Mouse (Mus musculus) lung, adult 18-20 months (tissue): ENCODE measurements around the gene Ano2.
A peak's percentile ranks its signal among the peaks of the same experiment; 100 is the strongest.

Experiments
- DNase-seq, 2 experiments: peaks; one replicate each; pipeline ENCODE4 v3.0.0; 2022; ENCODE audit warnings: mixed read lengths in 2 of 2

Gene Ano2

DNA sequence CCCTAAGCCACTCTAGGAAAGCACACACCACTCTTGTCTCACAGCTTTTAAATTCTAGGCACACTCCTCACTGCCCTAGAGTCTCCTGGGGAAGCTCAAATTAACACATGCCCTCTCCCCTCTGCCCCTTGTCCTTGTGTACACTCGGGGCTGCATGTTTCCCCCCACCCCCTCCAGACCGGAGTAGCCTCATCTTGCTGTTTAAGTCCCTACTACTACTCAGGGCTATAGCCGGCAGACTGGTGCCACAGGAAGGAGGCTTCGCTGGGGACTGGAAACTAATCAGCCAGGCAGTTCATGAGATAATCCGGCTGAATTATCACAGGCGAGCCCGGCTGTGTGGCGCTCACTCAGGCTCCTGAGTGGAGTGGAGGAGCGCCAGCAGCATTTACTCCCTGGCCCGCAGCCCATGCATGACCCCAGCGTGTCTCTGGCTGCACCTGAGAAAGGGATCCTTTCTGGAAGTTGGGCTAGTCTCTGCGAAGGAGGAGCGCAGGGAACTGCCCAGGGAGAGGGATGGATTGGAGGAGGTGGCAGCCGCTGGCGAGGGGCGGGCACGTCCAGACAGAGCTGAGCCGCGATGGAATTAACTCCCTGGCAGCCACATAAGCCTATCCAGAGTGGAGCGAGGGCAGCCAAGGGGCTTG lies at the start of gene Ano2:
Gene Ano2 (plus strand): TSS at position 363 of the 647 bp plus-strand sequence.
- no peak for DNase-seq

DNA sequence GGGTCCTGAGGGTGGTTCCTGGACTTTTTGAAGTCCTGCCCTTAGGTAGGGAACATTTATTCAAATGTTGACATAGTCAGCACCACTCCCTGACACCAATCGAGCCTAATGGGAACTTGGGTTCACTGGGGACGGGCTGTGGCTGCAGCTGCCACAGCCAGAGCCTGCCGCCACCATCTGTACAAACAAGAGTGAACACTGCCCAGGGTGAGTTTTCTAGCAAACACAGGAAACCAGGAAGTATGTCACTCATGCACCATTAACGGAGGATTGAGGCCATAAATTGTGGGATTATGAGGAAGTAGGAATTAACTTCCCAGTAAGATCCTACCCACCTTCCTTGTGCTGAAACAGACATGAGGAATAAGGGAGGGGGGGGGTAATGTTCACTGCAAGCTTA lies 49.7 kb upstream of the Ano2 start:
- no peak for DNase-seq

DNA sequence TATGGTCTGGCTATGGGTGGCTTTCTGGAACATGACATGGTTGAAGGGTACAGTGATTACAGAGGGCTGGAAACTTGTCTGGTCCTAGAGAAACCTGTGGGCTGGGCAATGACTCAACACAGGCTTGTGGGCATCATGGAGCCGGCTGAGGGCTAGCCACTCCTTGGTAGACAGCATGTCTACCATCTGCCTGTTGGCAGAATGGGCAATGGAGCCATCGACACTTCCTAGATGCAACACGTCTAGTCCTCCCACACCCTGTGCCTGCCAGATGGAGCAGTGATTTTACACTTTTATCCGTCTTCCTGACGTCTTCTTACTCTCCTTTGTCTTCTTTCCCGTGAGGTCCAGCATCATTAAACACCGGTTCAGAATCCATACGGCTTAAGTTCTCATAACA lies 49.1 kb upstream of the Ano2 start:
- DNase-seq = no peak

DNA sequence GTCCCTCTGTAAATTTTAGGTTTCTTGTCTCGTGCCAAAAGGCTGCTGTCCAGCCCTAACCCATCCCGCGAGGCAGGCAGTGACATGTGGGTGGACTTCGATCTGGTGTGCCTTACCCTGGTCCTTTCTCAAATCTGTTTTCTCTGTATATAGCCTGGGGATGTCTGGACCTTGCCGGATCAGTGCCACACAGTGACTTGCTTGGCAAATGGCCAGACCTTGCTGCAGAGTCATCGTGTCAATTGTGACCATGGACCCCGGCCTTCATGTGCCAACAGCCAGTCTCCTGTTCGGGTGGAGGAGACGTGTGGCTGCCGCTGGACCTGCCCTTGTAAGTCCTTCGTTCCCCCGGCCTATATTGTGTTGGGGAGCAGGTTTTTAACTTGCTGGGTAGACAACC lies 41.3 kb upstream of the Ano2 start:
- no peak for DNase-seq

DNA sequence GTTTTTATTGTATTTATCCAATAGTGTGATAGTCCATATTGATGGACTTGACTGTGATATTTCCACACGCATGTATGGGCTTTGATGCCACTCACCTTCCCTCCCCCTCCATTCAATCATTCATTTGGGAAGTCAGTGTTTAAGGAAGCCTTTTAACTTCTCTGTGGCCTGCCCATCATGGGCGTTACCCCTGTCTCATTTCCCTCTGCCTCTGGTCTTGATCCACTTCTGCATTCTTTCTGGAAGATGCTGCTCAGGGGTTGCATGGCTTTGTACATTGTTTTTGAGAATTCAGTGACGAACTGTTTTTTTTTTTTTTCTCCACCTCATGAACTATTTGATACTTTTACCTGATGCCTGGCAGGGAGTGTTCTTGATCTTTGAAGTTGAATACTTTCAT lies 38.9 kb upstream of the Ano2 start:
- no peak for DNase-seq

DNA sequence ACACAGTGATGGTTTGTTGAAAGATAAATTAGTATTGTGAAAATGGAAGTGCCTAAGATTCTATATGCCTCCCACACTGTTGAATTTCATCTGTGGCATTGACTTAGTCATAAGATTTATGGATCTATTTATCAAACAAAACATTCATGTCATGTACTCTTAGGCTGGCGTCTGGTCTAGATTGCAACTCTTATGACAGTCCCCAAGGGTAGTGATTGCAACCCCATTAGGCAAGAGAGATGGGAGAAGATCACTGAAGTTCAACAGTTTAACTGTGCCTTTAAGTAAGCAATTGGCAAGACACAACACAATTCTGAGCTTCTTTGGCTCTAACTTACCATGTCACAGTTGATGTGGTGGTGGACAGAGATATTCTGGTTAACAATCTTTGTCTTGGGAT lies 36.8 kb upstream of the Ano2 start:
- no peak for DNase-seq

DNA sequence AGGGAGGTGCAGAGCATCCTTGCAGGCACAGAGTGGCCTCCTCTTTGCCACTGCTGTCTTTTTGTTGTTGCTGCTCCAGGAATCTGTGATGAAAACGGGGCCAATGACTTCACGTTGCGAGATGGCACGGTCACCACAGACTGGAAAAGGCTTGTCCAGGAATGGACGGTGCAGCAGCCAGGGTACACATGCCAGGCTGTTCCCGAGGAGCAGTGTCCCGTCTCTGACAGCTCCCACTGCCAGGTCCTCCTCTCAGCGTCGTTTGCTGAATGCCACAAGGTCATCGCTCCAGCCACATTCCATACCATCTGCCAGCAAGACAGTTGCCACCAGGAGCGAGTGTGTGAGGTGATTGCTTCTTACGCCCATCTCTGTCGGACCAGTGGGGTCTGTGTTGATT lies 33.3 kb upstream of the Ano2 start:
- DNase-seq = no peak

DNA sequence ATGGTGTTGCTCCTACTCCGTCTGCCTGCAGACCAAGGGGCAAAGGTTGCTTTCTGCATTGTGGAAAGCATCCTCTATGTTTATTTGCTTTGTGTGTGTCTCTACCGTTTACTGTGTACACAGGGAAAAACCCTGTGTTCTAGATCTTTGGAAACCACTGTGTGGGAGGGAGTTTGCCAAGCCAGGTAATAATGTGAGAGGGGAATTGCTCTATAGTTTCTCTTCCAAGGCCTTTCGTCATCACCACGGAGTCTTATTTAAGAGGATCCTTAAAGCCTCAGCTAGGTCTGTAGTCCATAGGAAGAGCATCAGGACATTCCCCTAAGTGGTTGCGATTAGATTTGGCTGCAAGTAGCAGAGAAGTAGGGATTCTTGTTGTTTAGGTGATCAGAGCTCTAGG lies 32.3 kb upstream of the Ano2 start:
- DNase-seq = no peak

DNA sequence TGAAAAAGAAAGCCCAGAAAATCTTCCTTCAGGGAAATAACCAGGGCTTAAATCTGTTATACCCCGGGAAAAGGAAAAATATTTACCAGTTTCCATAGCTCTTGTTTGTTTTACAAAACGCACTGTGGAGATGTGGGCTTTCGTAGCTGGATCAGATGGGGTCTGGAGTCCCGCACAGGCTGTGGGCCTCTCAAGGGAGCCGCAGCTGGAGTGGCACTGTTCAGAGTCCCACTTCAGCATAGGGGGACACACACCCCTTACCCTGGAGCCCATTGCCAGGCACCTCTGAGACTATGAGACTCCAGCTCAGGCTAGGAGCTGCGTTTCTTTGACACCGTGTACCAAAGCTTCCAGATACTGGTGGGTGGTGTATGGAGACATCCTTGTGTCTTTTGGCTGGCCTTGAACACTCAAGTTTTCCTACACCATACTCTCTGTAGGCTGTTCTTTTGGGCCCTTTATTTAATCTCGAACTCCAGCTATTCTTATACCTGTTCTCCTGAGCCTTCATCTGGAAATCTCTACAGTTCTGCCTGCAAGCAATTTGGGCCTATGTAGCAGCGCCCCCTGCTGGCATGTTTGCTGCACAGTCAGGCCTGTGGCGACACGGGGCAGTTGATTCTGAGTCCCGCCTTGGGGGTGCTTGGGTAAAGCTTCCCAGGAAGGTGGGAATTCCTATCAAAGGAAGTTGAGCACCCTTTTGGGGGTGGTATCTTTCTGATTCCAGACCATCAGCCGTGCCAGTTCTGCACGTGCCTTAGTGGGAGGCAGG lies 28.9 kb upstream of the Ano2 start:
- DNase-seq = peak; percentile 51 to 60

DNA sequence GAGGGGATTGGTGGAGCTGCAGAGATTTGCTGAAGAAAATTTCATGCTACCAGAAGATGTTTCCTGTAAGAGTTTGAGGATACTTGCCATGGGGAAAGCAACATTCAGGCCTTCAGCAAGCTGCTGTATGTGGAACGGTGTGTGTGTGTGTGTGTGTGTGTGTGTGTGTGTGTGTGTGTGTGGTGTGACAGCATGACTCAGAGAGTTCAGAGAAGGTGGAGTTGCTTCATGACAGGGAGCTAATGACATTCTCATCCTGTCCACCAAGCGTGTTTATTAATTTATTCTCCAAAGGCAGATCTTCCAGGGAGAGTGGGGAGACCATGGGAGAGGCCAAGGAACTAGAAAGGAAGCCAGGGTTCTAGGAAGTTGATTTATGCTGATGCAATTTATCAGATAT lies 26.3 kb upstream of the Ano2 start:
- peak in 1 of 2 experiments; percentile 9 for DNase-seq

DNA sequence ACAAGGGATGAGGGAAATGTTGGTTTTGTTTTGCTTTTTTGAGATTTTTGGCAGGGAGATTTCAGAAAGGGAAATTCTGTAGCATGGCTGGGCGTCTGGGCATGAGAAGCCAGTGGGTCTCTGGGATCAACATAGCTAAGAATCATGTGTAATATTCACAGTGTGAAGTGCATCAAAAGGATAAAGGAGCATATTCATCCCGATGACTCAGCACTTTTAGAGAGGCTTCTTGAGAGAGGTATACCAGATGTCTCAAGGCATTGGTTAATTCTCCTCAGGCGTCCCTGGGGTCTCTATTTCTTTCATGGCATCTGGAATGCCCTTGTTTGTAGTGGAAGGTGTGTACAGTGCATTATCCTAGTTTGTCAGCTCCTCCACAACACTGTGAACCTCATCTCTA lies 18.4 kb upstream of the Ano2 start:
- DNase-seq = no peak

DNA sequence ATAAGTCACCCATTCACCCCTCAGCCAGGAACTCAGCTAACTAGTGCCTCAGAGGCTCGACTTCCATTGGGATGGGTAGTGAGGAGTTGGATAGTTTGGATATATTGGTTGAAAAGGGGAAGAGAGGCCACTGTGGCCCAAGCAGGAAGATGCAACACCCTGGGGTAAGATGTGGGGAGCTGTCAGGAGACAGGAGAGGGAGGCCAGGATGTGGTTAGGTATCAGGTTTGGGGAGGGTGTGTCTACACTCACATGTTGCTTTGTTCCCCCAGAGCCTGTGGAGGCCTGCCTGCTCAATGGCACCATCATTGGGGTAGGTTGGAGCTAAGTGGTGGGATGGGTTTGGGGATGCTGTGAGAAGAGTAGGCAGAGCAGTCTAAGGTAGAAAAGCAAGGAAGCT lies 11.7 kb upstream of the Ano2 start:
- DNase-seq = no peak

DNA sequence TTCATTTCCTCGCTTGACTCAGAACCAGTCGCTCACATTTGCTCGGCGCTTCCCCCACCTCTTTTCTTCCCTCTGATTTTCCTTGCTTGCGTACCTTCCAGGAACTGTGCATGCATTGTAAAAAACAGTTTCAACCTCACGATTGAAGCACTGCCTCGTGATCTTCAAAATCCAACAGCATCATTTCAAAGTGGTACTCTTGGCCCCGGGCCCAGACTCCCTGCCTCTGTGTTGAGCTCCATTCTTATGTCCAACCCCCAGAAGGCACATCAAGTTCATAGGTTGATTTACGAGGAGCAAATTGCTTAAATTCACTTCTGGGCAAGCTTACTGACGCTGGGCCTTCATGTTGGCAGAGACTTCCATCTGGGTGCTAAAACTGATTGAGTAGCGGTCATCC lies 9.6 kb upstream of the Ano2 start:
- no peak for DNase-seq

DNA sequence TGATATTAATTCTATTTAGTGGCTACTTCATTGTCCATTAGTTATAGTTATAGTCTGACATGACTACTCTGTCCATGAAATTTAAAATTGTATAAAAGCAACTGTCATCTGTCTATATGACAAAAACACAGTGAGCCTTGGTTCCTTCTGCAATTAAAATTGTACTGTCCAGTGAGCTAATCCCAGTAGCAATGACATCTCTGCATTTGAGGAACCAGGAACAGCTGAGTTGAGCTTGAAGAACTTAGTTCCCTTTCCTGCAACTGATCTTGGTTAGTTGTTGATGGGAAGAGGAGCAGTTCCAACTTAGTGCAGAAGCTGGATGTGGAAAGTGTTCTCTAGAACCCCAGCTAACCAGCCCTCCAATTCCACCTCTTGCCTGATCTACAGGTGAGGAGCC lies 4.8 kb upstream of the Ano2 start:
- no peak for DNase-seq

DNA sequence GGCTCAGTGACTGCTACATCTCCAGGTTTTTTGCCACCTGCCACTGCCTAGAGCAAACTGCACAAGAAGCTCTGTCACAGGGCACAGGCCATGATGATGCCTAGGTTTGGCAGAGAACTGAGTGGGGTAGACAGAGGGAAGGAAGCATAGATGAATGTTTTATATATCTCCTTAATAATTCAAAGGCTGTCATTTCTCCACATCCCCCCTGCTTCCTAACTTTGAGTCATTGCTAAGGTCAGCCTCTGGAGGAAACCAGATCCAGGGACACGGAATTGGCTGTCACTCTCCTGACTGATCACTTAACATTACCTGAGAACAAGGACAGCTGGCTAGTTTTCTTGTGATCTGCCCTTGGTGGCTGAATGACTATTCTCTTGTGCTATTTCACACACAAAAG lies 2.2 kb upstream of the Ano2 start:
- no peak for DNase-seq

DNA sequence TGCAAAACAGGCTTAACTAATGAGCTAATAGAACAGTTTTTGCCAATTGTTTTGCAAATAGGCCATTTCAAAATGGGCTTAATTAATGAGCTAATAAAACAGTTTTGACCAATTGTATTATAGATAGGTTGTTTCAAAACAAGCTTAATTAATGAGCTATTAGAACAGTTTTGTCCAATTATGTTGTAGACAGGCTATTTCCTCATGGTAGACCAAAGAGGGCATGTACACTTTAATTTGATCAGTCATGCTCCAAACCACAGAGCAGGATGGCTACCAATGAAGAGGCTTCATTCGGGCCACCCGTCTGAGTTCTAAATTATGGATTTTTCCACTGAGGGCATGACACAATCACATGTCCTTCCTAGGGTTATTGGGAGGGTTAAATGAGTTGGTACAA lies 10.9 kb downstream of the Ano2 start:
- no peak for DNase-seq

DNA sequence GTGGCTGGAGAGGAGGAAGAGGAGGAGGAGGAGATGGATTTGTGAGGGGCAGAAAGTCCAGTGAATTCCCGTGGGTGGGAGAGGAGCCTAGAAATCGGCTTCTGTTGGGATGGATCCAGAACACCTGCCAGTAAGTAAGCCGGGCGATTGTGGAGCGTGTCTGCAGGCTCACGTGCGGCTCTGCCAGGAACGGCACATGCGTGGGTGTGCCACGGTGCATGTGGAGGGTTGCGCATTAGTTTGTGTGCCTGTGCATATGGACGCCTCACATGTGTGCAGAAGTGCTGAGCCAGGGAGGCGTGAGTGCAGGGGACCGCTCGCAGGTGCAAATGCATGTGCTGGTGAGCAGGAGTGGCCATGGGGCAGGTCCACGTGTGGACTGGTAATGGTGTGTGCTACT lies 21.0 kb downstream of the Ano2 start:
- DNase-seq = no peak

DNA sequence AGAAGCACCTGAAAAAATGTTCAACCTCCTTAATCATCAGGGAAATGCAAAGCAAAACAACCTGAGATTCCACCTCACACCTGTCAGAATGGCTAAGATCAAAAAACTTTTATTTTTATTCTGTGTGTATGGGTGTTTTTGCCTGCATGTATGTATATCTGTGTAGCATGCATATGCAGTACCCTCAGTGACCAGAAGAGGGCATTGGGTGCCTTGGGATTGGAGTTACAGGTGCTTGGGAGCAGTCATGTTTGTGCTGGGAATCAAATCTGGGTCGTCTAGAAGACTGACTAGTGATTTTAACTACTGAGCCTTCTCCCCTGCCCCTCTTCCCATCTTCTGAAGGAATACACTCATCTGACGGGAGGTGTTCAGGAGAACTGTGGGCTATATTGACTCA lies 36.2 kb downstream of the Ano2 start:
- DNase-seq = no peak

DNA sequence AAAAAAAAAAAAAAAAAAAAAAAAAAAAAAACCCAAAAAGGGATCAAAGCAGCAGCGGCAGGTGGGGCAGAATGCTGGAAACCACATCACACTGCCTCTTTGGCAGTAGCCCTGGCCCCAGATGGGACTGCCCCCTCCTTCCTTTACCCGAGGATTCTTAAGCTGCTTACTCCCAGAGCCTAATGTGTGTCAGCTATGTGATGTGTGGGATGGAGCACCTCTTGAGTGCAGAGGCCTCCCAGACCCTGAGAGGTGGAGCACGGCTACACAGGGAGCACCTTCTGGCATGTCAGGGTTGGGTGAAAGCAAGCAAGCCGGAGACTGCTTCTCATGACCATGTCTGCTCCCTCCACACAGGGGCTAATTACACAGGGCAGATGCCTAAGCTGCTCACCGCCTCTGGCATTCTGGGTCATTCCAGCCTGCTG lies 37.3 kb downstream of the Ano2 start:
- no peak for DNase-seq

DNA sequence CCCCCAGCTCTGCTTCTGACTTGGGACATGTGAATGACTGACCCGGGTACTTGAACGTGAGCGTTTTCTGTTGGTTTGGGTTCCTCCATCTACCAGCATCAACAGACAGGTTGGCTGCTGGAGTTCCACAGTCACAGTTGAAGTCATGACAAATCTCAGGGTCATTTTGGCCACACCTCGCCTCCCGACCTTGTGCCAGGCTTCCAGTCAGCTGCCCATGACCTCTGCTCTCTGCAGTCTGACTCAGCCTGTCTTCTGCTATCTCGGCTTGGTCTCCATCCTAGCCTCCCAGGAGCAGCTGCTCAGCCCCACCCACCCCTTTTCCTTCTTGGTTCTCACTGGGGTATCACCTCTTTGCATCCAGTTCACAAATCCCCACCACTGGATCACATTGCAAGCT lies 39.3 kb downstream of the Ano2 start:
- DNase-seq = no peak

DNA sequence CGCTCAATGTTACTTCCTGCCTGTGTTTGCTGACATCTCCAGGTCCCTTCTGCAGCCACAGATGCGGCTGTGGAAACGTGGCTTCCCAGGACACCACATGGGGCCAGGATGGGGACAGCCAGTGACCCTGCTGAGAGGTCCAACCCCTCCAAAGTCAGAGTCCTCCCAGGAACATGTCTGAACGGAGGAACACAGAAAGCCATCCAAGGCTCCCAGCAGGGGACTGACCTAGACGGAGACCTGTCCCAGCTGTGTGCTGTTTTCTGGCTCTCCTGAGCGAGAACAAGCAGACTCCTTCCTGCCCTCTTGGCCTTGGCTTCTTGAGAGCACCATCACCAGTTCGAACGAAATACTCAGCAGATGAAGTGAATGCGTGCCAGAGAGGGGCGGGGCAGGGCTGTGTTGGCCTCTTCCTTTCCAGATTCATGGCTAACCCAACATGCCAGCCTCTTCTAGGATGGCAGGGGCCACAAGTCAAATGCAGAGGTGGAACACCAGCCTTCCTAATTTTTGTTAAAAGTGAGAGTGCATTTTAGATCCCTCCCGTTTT lies 39.8 kb downstream of the Ano2 start:
- no peak for DNase-seq

DNA sequence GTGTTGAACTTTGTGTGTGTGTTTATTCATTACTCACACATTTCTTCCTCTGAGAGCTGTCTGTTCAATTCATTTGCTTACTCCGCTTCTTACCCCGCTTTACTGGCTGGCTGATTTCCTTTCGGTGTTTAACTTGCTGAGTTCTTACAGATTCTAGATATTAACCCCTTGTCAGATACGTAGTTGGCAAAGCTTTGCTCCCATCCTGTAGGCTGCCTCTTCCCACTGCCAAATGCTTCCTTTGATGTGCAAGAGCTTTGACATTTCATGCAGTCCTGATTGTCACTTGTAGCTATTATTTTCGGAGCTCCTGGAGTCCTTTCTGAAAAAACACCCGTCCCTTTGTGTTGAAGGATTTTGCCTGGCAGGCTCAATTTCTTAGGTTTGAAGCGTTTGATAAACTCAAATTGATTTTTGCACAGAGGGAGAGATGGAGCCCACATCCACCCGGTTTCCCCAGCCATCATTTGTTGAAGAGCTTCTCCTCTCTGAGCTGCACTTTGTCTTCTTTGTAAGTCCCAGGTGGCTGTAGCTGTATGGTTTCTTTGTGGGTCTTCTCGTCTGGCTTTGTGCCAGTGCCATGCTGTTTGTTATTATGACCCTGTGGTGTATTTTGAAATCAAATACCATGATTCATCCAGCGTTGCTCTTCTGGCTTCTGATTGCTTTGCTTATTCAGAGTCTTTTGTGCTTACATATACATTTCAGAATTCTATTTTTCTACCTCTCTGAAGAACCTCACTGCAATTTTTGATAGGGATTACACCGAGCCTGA lies 47.5 kb downstream of the Ano2 start:
- DNase-seq = no peak

DNA sequence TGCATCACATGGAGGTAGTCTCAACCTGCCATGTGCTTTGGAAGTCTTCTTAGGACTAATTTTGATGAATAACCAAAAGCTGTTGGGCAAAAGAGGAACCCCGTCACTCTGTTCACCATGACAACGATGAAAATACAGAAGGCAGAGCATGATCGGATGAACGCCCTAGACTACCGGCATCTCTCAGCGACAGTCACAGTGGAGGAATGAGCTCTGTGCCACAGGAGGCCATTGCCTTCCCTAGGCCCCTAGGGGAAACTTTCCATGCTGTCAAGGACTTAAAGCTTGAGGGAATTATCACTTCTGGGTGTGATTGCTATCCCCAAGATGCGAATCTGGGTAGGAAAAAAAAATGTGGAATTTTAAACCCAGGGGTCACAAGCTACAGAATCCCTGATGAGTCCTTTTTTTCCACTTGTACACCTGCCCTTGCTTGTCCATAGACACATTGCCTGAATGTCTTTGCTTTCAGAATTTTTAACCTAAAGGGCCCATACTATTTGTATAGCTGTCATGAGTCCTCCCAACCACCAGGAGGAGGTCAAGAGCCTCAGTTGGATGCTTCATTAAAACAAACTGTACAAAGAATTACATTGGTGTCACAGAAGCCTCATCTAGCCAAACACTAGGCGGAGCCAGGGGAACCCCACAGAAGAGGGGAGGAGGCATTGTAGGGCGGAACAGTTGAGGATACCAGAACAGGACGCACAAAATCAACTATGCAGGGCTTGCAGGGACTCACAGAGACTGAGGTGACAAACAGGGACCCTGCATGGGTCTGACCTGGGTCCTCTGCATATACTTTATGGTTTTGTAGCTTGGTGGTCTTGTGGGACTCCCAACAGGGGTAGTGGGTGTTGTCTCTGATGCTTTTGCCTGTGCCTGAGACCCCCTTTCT lies 53.2 kb downstream of the Ano2 start:
- DNase-seq = no peak
